Mouse (Mus musculus) left cerebral cortex, adult 9 months (tissue): ENCODE measurements around the gene Castor2.

Experiments used
- DNase-seq, 2 experiments: peaks; one replicate each; pipeline ENCODE4 v3.0.0; 2022; ENCODE audit warnings: low spot score in 2 of 2

Castor2 gene

GRCm38 (mm10) chr5:134099496-134100211 is at the start of gene Castor2:
Gene Castor2 (plus strand): TSS chr5:134099711.
- peak; percentile 86 to 95 for DNase-seq

- no peak for DNase-seq
These were observed 48.8 kb upstream of the Castor2 start for GRCm38 (mm10) chr5:134050711-134051110.

GRCm38 (mm10) chr5:134052614-134053013 is 46.9 kb upstream of the Castor2 start:
- DNase-seq = no peak

- no peak for DNase-seq
These were observed 45.0 kb upstream of the Castor2 start for GRCm38 (mm10) chr5:134054496-134054895.

GRCm38 (mm10) chr5:134058793-134059352 is 40.6 kb upstream of the Castor2 start:
- no peak for DNase-seq

- DNase-seq = peak in 1 of 2 experiments; percentile 87
These were observed 36.0 kb upstream of the Castor2 start for GRCm38 (mm10) chr5:134063362-134064064.

- no peak for DNase-seq
These were observed 33.2 kb upstream of the Castor2 start for GRCm38 (mm10) chr5:134066261-134066660.

- DNase-seq = peak in 1 of 2 experiments; percentile 20
These were observed 31.6 kb upstream of the Castor2 start for GRCm38 (mm10) chr5:134067924-134068323.

GRCm38 (mm10) chr5:134073512-134074041 is 25.9 kb upstream of the Castor2 start:
- DNase-seq = no peak

GRCm38 (mm10) chr5:134074368-134074767 is 25.1 kb upstream of the Castor2 start:
- DNase-seq = no peak

GRCm38 (mm10) chr5:134076175-134076574 is 23.3 kb upstream of the Castor2 start:
- no peak for DNase-seq

GRCm38 (mm10) chr5:134080685-134081548 is 18.6 kb upstream of the Castor2 start:
- DNase-seq = no peak

- DNase-seq = no peak
These were observed 14.3 kb upstream of the Castor2 start for GRCm38 (mm10) chr5:134085227-134085626.

GRCm38 (mm10) chr5:134085887-134086639 is 13.4 kb upstream of the Castor2 start:
- no peak for DNase-seq

- DNase-seq = no peak
These were observed 12.3 kb upstream of the Castor2 start for GRCm38 (mm10) chr5:134087211-134087610.

- DNase-seq = no peak
These were observed 3.7 kb upstream of the Castor2 start for GRCm38 (mm10) chr5:134095766-134096165.

GRCm38 (mm10) chr5:134098341-134098902 is 1.1 kb upstream of the Castor2 start:
- DNase-seq = no peak

GRCm38 (mm10) chr5:134098976-134099375 is 535 bp upstream of the Castor2 start:
- DNase-seq = no peak

- DNase-seq = no peak
These were observed 791 bp downstream of the Castor2 start for GRCm38 (mm10) chr5:134100232-134100771.

- DNase-seq = no peak
These were observed 1.8 kb downstream of the Castor2 start for GRCm38 (mm10) chr5:134101322-134101721.
